Mouse (Mus musculus): Measurements from ENCODE around the gene Itga5. TPM values are rescaled to one million over a fixed set of nuclear protein-coding genes. Genes with fewer than 3 reads are reported as not detected.
A peak's percentile ranks its signal among the peaks of the same experiment; 100 is the strongest.

Itga5 gene
- polyA plus RNA-seq, 1 experiment = 104 TPM

GRCm38 (mm10) chr15:103369123-103369522 is 2.6 kb upstream of the Itga5 start:
- H3ac ChIP-seq (ENCODE audit: control insufficient read depth, insufficient read length, low read depth) = no peak overlapping the region
- H3K4me3 ChIP-seq (ENCODE audit: insufficient read depth, poor library complexity, severe bottlenecking) = no peak overlapping the region
- H3K79me2 ChIP-seq (ENCODE audit: control insufficient read depth, insufficient read depth) = peaks cover 31% of the 10 kb centered on the region
- H3K36me3 ChIP-seq (ENCODE audit: control insufficient read depth, insufficient read depth) = peaks cover 5% of the 10 kb centered on the region
- H3K27me3 ChIP-seq (ENCODE audit: control insufficient read depth, insufficient read depth, insufficient read length) = no peaks in the 10 kb centered on the region
- TF ChIP-seq CTCF (IDR thresholded peaks at IDR 0.05; ENCODE audit: control insufficient read depth, insufficient read depth, insufficient read length) (no peak), MYOD1 (IDR thresholded peaks at IDR 0.05; ENCODE audit: control insufficient read depth, insufficient read length, low read depth) (no peak), CEBPB (IDR thresholded peaks at IDR 0.05; ENCODE audit: low read depth) (no peak), USF1 (IDR thresholded peaks at IDR 0.05; ENCODE audit: low read depth) (no peak), FOSL1 (IDR thresholded peaks at IDR 0.05; ENCODE audit: insufficient read depth, low read length, poor library complexity, severe bottlenecking) (no peak), MYOG (IDR thresholded peaks at IDR 0.05; ENCODE audit: control insufficient read depth, extremely low read depth, insufficient read length) (no peak), MAX (IDR thresholded peaks at IDR 0.05) (no peak)
- peaks cover 22% of the 10 kb centered on the region for H3K79me3 ChIP-seq (ENCODE audit: low read depth)

GRCm38 (mm10) chr15:103368179-103368940 is 1.8 kb upstream of the Itga5 start:
- H3K4me3 ChIP-seq (ENCODE audit: insufficient read depth, poor library complexity, severe bottlenecking) = no peak overlapping the region

GRCm38 (mm10) chr15:103365471-103366375 is 840 bp downstream of the Itga5 start:
- H3K36me3 ChIP-seq (ENCODE audit: control insufficient read depth, insufficient read depth) = peaks cover 36% of the 10 kb centered on the region
- TF ChIP-seq USF1 (IDR thresholded peaks at IDR 0.05; ENCODE audit: low read depth) (no peak), MAX (IDR thresholded peaks at IDR 0.05) (no peak), MYOG (IDR thresholded peaks at IDR 0.05; ENCODE audit: control insufficient read depth, extremely low read depth, insufficient read length) (no peak), FOSL1 (IDR thresholded peaks at IDR 0.05; ENCODE audit: insufficient read depth, low read length, poor library complexity, severe bottlenecking) (no peak), CEBPB (IDR thresholded peaks at IDR 0.05; ENCODE audit: low read depth) (no peak), MYOD1 (IDR thresholded peaks at IDR 0.05; ENCODE audit: control insufficient read depth, insufficient read length, low read depth) (no peak), CTCF (IDR thresholded peaks at IDR 0.05; ENCODE audit: control insufficient read depth, insufficient read depth, insufficient read length) (no peak)
- H3K79me3 ChIP-seq (ENCODE audit: low read depth) = peaks cover 55% of the 10 kb centered on the region
- H3K4me3 ChIP-seq (ENCODE audit: insufficient read depth, poor library complexity, severe bottlenecking) = peak overlapping the region; percentile 99
- H3K79me2 ChIP-seq (ENCODE audit: control insufficient read depth, insufficient read depth) = peaks cover 65% of the 10 kb centered on the region
- peak overlapping the region; percentile 98 for H3ac ChIP-seq (ENCODE audit: control insufficient read depth, insufficient read length, low read depth)
- no peaks in the 10 kb centered on the region for H3K27me3 ChIP-seq (ENCODE audit: control insufficient read depth, insufficient read depth, insufficient read length)

More at GRCm38 (mm10) chr15:103368179-103368940, 1.8 kb upstream of the Itga5 start:
- peaks cover 38% of the 10 kb centered on the region for H3K79me2 ChIP-seq (ENCODE audit: control insufficient read depth, insufficient read depth)
- no peak for TF ChIP-seq MYOD1 (IDR thresholded peaks at IDR 0.05; ENCODE audit: control insufficient read depth, insufficient read length, low read depth)
- TF ChIP-seq MAX (IDR thresholded peaks at IDR 0.05) = no peak
- no peak for TF ChIP-seq FOSL1 (IDR thresholded peaks at IDR 0.05; ENCODE audit: insufficient read depth, low read length, poor library complexity, severe bottlenecking)
- peak; percentile 70 for TF ChIP-seq USF1 (IDR thresholded peaks at IDR 0.05; ENCODE audit: low read depth)
- H3K36me3 ChIP-seq (ENCODE audit: control insufficient read depth, insufficient read depth) = peaks cover 13% of the 10 kb centered on the region
- H3K27me3 ChIP-seq (ENCODE audit: control insufficient read depth, insufficient read depth, insufficient read length) = no peaks in the 10 kb centered on the region
- no peak overlapping the region for H3ac ChIP-seq (ENCODE audit: control insufficient read depth, insufficient read length, low read depth)
- H3K79me3 ChIP-seq (ENCODE audit: low read depth) = peaks cover 30% of the 10 kb centered on the region

GRCm38 (mm10) chr15:103364761-103365160 is 1.8 kb downstream of the Itga5 start:
- Histone ChIP-seq H3K79me3 (ENCODE audit: low read depth) (peaks cover 64% of the 10 kb centered on the region), H3ac (ENCODE audit: control insufficient read depth, insufficient read length, low read depth) (peak overlapping the region; percentile 62), H3K27me3 (ENCODE audit: control insufficient read depth, insufficient read depth, insufficient read length) (no peaks in the 10 kb centered on the region), H3K36me3 (ENCODE audit: control insufficient read depth, insufficient read depth) (peaks cover 46% of the 10 kb centered on the region), H3K4me3 (ENCODE audit: insufficient read depth, poor library complexity, severe bottlenecking) (peak overlapping the region; percentile 99), H3K79me2 (ENCODE audit: control insufficient read depth, insufficient read depth) (peaks cover 74% of the 10 kb centered on the region)
- TF ChIP-seq MYOG (IDR thresholded peaks at IDR 0.05; ENCODE audit: control insufficient read depth, extremely low read depth, insufficient read length) = no peak
- TF ChIP-seq USF1 (IDR thresholded peaks at IDR 0.05; ENCODE audit: low read depth) = no peak
- TF ChIP-seq CTCF (IDR thresholded peaks at IDR 0.05; ENCODE audit: control insufficient read depth, insufficient read depth, insufficient read length) = no peak
- no peak for TF ChIP-seq MAX (IDR thresholded peaks at IDR 0.05)
- TF ChIP-seq MYOD1 (IDR thresholded peaks at IDR 0.05; ENCODE audit: control insufficient read depth, insufficient read length, low read depth) = no peak
- no peak for TF ChIP-seq FOSL1 (IDR thresholded peaks at IDR 0.05; ENCODE audit: insufficient read depth, low read length, poor library complexity, severe bottlenecking)
- no peak for TF ChIP-seq CEBPB (IDR thresholded peaks at IDR 0.05; ENCODE audit: low read depth)

- H3K4me3 ChIP-seq (ENCODE audit: insufficient read depth, poor library complexity, severe bottlenecking) = no peak overlapping the region
- H3ac ChIP-seq (ENCODE audit: control insufficient read depth, insufficient read length, low read depth) = no peak overlapping the region
- peaks cover 84% of the 10 kb centered on the region for H3K79me2 ChIP-seq (ENCODE audit: control insufficient read depth, insufficient read depth)
- TF ChIP-seq USF1 (IDR thresholded peaks at IDR 0.05; ENCODE audit: low read depth) (no peak), MAX (IDR thresholded peaks at IDR 0.05) (no peak), MYOG (IDR thresholded peaks at IDR 0.05; ENCODE audit: control insufficient read depth, extremely low read depth, insufficient read length) (no peak), CTCF (IDR thresholded peaks at IDR 0.05; ENCODE audit: control insufficient read depth, insufficient read depth, insufficient read length) (no peak), FOSL1 (IDR thresholded peaks at IDR 0.05; ENCODE audit: insufficient read depth, low read length, poor library complexity, severe bottlenecking) (no peak), CEBPB (IDR thresholded peaks at IDR 0.05; ENCODE audit: low read depth) (no peak), MYOD1 (IDR thresholded peaks at IDR 0.05; ENCODE audit: control insufficient read depth, insufficient read length, low read depth) (no peak)
- H3K36me3 ChIP-seq (ENCODE audit: control insufficient read depth, insufficient read depth) = peaks cover 46% of the 10 kb centered on the region
- H3K79me3 ChIP-seq (ENCODE audit: low read depth) = peaks cover 73% of the 10 kb centered on the region
- H3K27me3 ChIP-seq (ENCODE audit: control insufficient read depth, insufficient read depth, insufficient read length) = no peaks in the 10 kb centered on the region
These were observed 2.8 kb downstream of the Itga5 start for GRCm38 (mm10) chr15:103363809-103364208.
